Mouse (Mus musculus): Measurements from ENCODE around the gene Pknox2.

GRCm38 (mm10) chr9:37142107-37142506 lies 5.1 kb downstream of the Pknox2 start:
- TF ChIP-seq CTCF (IDR thresholded peaks at IDR 0.05; ENCODE audit: control insufficient read depth, insufficient read depth, insufficient replicate concordance, low read depth, low read length) (no peak), POLR2A (IDR thresholded peaks at IDR 0.05; ENCODE audit: control insufficient read depth, low read depth, low read length) (no peak)
